Mouse (Mus musculus): ENCODE measurements around the gene Krtap22-2.
"Not testable (repeated sequence)": the region's sequence is repeated elsewhere in the genome, so short reads cannot be mapped to it uniquely, and the experiment has no call there.

Krtap22-2 gene

DNA sequence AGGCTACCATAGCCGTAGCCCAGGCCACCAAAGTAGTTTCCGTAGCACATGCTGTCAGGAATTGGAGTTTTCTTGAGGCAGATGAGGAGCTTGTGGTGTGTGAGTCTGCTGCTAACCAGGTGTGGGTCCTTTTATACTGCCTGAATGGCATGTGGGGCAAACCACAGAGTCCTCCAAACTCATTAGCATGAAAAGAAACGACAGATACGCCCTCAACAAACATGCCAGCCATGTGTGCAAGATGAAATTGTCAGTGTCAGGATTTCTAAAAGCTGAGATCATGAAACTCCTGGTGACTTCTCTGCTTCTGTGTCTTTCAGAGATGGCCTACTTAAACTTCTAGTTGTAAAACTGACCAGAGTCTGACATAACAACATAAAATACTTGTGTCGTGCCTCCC lies at the start of gene Krtap22-2:
Gene Krtap22-2, minus strand, starts transcription at position 101 of the 400 bp plus-strand sequence.
- DNase-seq, result no peak

DNA sequence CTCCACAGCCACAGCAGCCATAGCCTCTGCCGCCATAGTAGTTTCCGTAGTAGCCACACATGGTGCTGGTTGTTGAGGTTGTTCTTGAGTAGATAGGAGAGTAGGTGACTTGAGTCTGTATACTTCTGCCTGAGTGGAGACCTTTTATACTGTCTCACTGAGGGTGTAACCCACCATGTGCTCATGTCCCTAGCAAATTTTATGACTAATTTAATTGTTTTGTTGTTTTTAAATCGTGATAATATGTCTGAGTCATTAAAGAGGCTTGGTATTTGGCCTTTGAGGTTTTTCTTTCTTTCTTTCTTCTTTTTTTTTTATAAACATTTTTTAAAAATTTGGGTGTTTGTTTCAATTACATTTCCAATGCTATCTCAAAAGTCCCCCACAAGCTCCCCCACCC lies 37.2 kb upstream of the Krtap22-2 start, which contains the start of gene Krtap6-5:
Gene Krtap6-5, minus strand, starts transcription at position 101 of the 400 bp plus-strand sequence.
- no peak for DNase-seq

DNA sequence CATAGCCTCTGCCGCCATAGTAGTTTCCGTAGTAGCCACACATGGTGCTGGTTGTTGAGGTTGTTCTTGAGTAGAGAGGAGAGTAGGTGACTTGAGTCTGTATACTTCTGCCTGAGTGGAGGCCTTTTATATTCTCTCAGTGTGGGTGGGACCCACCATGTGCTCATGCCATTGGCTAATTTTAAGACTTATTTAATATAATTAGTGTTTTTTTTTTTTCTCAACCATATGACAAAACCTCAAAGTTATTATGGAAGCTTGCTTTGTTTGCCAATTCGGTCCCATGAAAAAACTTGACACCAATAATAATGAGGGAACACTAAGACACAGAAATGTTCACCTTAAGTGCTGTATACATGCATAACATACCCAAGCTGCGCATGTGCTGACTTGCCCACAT lies 30.8 kb upstream of the Krtap22-2 start, which contains the start of gene Gm10228:
Gene Gm10228, minus strand, starts transcription at position 101 of the 400 bp plus-strand sequence.
- DNase-seq, result not testable (repeated sequence)

DNA sequence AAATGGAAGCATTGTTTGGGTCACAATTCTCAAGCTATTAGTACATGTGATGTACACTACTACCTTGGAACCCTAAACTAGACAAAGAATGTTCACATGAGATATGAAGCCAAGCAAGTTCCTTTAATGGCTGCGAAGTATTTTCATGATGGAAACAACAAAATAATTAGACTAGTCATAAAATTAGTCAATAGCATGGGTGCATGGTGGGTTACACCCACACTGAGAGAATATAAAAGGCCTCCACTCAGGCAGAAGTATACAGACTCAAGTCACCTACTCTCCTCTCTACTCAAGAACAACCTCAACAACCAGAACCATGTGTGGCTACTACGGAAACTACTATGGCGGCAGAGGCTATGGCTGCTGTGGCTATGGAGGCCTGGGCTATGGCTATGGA lies 20.8 kb upstream of the Krtap22-2 start, which contains the start of gene Krtap6-1:
Gene Krtap6-1, plus strand, starts transcription at position 301 of the 400 bp plus-strand sequence.
- not testable (repeated sequence) for DNase-seq

DNA sequence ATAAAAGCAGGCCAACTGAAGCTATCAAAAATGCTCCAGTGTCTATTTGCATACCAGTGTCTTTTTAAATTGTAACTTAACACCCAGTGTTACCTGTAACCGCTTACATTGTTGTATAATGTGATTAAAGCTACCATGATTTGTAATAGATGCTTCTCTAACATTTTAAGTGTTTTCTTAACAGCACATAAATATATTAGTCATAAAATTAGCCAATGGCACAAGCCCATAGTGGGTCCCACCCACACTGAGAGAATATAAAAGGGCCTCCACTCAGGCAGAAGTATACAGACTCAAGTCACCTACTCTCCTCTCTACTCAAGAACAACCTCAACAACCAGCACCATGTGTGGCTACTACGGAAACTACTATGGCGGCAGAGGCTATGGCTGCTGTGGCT lies 4.4 kb upstream of the Krtap22-2 start, which contains the start of gene Gm10229:
Gene Gm10229, plus strand, starts transcription at position 301 of the 400 bp plus-strand sequence.
- not testable (repeated sequence) for DNase-seq

DNA sequence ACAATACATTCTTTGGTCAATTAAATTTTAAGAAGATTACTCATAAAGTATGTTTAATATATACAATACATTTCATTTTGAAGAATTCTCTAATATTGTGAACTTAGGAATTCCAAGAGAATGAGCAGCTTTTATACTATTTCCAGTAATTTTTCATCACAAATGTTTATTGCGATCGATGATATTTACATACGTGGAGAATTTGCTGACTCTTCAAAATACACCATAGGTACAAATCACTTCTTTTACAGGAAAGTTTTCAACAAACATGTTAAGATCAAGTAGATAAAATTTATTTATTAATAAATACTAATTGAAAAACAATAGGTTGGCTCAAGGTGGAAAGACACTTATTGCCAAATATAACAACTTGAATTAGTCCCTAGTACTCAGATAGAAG lies 3.4 kb upstream of the Krtap22-2 start:
- DNase-seq, result no peak

DNA sequence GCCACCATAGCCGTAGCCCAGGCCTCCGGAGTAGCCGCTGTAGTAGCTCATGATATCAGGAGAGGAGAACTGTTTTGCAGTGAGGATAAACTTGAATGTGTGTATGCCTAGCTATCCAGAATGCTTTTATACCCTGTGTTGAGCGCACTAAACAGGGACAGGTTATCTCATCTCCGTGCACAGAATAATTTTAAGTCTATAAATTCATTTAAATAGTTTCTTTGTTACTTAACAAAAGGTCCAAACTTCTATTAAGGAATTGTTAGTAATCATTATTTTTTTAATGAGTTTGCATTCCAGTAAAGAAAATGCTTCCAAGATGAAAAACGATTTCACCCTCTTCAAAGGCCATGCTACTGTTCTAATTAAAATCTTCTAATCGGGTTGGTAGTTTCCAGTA lies 47.8 kb downstream of the Krtap22-2 start, which contains the start of gene Krtap16-3:
Gene Krtap16-3, minus strand, starts transcription at position 101 of the 400 bp plus-strand sequence.
- DNase-seq, result no peak

Measured in lung, postnatal 4 days (tissue).